Mouse (Mus musculus): ENCODE data around the gene Dnaic2.
A peak's percentile ranks its signal among the peaks of the same experiment; 100 is the strongest.

The Dnaic2 gene

DNA sequence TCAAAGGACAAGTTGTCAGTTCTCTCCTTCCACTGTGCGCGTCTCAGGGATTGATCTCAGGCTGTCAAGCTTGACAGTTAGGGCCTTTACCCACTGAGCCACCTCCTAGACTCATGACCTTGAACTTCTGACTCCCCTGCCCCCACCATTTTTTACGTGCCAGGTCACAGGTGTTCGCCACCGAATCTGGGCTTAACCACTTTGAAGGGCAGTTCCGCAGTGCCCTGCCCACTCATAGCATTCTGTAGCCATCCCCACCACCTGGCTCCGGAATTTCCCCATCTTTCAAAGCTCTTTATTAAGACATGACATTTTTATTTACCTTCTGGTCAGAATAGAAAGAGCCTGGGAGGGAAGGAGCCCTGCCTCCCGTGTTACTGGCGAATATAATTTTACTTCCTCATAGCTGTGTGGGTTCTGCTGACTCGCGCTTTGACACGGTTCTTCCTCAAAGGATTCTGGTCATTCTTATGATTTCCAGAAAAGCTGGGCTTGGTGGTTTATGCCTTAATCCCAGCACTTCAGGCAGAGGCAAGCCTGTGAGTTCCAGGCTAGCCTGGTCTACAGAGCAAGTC lies 20.4 kb downstream of the Dnaic2 start:
- DNase-seq, result no peak

DNA sequence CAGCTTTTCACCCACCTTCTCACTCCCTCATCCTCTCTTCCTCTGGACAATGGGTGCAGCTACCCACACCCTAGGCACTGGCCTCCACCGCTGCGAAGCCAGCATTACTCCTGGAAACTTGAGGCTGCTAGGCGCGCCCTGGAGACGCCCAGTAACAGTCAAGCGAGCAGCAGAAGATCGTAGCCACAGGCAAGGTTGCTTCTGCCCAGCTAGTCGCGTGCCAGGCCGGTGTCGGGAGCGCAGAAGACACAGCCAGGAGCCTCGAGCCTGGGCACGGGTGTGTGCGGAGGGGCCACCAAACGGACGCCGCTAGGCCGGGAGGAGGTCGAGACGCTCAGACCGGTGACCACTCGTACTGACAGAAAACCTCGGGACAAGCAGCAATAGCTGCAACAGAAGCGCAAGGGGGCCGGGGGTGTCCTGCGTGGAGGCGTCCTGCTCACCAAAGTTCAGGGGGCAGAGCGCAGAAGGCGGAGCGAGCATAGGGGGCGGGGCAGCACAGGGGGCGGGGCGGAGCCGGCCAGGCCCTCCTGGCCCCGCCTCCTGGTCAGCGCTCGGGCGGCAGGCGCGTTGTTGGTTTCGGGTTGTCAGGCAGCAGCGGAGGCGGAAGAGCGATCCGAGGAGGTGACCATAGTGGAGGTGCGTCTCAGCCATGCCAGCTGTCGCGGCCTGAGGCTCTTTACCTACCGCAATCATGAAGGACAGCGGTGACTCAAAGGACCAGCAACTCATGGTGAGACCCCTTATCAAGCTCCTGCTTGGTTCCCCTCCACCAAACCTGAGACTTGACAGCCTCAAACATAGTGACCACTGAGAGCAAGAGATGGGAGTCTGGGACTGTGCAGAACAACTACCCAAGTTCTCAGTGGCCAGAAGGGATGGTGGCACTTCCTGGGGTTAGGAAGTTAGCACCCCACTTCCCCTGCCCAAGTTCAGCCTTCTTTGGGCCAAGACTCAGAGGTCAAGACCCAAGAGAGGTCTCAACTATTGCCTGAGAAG lies 37.9 kb downstream of the Dnaic2 start, which contains the start of gene Kif19a:
TSS of gene Kif19a (plus strand) at position 569 of the 999 bp plus-strand sequence.
- no peak for DNase-seq

DNA sequence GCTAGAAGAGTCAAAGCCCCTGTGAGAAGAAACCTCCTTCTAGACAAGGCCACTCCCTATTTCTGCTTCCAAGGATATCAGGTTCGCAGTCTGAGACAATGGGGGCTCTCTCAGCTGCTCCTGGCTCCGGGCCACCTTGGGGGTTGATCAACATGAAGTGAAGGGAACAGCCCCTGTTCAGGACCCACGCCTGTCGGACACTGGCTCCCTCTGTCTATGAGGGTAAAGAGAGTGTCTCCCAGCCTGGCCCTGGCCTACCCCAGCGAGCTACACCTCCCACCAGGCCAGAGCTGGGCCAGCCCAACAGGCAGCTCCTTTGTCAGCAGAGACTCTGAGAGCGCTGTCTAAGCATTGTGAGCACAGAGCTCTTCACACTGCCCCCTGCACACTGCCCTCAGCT lies 42.7 kb downstream of the Dnaic2 start:
- DNase-seq, result no peak

DNA sequence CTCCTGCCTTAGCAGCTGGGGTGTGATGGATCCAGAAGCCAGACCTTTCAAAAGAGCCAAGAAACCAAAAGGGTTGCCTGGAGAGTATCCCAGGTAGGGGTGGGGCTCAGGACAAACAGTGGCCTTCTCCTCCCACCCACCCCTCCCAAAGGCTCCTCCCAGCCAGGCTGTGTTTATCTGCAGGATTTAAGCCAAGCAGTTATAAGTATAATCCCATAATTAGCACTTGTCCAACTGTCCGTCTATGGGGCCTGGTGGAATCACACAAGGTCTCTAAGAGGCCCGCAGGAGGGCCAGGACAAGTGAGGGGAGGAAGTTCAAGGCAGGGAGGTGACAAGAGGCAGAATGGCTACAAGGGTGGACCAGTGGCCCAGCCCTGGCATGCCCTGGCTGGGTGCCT lies 44.7 kb downstream of the Dnaic2 start:
- no peak for DNase-seq

DNA sequence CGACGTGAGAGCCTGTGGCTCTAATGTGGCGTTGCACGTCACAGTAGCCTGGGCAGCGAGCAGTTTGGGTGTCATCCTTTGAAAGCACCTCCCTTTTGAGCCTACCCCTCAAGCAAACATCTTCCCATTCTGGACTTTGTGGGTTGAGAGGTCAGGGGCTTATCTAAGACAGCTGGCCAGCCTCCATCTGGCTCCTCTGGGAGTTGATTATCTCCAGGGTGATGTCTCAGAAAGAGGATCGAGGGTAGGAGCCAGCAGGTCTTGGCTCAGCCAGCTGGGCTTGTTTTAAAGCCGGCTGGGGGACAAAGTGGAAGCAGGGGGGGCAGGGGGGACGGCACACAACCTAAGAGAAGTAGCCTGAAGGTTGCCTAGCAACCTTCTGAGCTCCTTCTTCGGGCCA lies 52.9 kb downstream of the Dnaic2 start:
- no peak for DNase-seq

DNA sequence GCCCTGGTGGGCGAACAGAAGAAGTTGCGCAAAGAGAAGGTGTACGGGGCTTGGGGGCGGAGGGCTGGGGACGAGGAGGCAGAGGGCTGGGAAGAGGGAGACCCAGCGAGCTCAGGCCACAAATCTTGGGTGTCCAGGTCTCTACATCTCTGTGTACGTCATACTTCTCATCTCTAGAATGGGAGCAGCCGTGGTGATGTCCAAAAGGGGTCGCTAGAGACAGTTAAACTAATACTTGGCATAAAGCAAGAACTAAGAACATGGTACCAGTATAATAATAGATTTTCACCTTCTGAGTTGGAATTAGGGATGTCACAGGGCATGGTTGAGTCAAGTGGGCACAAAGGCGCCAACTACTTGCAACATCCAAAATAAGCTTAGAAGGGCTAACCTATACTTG lies 58.7 kb downstream of the Dnaic2 start:
- peak; percentile 50 for DNase-seq

DNA sequence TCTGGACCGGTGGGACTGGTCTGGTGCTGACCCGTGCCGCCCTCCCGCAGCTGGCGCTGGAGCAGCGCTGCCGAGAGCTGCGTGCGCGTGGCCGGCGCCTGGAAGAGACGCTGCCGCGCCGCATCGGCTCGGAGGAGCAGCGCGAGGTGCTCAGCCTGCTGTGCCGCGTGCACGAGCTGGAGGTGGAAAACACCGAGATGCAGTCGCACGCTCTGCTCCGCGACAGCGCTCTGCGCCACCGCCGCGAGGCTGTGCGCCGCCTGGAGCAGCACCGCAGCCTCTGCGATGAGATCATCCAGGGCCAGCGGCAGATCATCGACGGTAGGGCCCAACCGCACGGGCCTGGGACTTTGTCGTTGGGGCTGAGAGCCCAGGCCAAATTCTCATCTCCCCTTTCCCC lies 59.1 kb downstream of the Dnaic2 start:
- no peak for DNase-seq

DNA sequence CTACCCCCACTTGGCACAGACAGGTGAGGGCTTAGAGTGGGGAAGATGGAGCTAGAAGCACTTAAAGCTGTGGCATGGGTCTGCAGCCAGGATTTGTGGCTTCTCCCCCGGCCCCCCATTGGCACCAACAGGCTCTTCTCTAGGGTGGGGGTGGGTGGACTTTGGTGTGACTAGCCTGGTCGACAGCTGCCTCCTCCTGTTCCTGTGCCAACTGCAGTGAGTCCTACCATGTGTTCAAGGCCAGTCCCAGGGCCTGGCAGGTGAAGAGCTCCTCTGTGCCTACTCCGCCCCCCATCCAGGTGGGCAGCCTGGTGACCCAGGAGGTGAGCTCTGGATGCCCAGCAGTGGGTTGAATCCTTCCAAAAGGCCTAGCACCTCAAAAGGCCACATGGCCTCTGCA lies 60.4 kb downstream of the Dnaic2 start:
- DNase-seq, result peak; percentile 47

DNA sequence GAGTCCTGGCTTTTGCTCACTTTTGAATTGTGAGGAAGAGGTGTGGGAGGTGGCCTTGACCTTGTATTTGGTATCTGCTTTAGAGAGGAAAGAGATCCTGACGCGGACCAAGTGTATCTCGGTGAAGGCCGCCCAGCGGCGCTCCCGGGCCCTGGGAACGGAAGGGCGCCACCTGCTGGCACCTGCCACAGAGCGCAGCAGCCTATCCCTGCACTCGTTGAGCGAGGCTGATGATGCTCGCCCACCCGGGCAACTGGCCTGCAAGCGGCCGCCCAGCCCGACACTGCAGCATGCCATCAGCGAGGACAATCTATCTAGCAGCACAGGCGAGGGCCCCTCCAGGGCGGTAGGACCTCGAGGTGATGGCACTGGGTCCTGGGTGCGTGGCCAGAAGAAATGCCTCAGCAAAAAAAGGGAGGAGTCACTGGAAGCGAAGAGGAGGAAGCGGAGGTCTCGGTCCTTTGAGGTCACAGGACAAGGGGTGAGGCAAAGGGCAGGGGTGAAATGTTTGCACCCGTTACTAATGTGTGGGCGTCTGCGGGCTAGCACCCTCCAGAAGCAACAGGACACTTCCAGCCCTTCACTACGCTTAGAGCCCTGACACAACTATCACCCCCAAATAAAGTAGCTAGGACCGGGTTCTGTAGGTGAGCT lies 62.0 kb downstream of the Dnaic2 start:
- DNase-seq, result peak; percentile 86

DNA sequence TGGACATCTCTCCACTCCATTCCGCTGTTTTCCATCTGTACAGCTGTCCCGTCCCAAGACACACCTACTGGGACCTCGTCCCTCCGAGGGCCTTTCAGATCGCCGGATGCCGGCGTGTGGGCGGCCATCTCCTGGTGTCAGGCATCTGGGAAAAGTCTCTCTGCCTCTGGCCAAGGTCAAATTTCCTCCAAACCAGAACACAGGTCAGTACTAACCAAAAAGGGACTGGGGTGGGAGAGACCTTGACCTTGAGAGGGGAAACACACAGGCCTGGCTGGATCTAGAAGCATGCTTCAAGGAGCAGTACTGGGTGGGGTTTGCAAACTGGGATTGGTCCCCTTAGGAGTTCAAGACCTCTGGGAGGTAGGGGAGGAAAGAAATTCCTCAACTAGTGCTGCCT lies 62.5 kb downstream of the Dnaic2 start:
- no peak for DNase-seq

DNA sequence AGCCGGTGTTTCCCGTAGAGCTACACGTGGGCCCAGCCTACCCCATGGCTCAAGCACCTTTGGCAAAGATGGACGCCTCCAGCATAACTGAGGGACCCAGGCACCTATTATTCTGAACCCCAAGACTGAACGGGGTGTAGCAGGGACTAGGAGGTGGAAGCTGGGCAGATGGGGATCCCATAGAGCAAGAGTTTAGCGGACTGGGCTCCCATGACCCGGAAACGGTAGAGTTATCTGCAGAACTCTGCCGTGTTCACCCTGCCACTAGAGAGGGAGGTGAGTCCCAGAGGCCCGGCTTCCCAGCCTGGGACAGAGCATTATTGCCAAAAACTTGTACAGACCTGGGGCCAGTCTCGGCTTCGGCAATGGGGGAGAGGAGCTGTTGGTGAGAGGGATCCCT lies 63.0 kb downstream of the Dnaic2 start:
- peak; percentile 57 for DNase-seq

DNA sequence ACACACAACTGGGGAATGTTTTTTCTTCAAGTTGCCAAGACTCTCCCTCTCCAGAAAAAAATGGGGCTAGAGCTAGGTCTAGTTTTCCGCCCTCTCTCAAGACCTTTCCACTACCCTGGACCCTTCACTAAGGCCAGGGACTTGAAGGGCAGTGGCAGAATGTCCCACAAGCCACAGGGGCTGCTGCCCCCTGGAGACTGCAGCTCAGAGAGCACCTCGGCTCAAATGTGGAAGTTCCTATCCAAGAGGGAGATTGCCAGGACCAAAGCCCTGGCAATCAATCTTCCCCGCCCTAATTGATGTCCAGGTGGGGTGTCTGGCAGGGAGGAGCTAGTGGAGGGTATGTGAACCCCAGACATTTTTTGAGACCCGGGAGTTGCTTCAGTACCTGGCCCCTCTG lies 63.6 kb downstream of the Dnaic2 start:
- DNase-seq, result peak; percentile 55

DNA sequence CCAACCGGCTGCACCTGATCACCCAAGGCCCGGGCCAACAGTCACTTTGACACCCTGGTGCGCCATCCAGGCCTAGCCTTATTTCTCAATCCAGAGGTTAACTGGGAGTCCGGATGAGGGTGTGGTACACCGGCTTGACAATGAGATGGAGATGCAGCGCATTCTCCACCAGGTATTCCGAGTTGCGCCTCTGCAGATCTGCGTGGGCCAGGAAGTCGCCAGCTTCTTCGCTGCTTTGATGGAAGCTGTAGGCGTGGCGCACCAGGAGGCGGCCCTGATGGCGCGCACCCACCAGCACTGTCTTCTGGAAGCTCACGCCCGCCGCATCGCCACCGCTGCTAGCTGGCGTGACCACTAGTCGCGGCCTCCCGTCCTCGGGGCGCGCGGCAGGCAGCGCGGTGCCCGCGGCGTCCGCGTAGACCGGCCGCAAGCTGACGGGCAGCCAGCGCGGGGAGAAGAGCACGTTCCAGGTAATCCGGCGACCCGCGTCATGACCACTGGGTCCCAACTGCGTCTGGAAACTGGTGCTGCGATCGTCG lies 64.2 kb downstream of the Dnaic2 start:
- DNase-seq, result peak; percentile 67

DNA sequence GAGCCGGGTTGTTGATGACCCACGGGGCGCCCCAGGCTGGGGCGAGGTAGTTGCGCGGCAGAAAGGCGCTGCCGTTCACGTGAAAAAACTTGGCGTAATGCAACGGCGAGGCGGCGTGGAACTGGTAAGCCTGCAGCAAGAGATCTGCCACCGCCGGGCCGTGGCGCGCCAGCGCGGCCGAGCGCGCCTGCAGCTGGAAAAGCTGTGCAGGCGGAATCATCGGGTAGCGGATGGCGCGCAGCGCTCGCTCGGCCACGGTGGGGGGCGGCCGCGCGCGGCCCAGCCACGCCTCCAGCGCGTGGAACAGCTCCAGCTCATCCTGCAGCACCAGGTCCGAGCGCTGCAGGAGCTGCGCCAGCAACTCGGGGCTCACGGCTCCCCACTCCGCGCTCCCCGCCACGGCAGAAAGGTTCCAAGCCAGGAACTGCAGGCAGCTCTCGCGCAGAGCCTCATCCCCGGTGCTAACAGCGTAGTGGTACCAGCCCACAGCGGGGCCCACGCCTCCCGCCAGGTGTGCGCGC lies 64.7 kb downstream of the Dnaic2 start:
- DNase-seq, result peak; percentile 79

DNA sequence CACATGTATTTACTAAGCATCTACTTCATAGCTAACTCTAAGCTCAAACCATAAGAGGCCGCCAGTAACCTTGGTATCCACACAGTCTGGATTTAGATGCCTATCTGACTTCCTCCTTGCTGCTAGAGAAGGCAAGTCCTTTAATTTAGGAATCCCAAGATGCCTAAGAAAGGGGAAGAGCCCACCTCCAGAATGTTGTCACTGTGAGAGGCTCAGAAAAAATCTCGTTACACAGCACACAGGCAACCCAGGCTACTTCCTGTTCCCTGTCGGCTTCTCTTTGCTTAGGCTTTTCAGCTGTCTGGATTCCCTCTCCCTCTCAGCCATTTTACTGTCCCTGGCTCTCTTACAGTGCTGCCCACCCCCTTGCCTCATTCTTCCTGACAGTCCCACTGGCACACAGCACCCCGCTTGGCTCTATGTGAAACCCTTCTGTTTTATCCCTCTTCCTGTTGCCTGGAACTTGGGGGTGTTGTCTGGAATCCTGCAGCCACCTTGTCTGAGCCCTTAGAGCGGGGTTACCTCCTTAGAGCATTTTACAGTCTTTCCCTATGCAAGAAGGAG lies 65.8 kb downstream of the Dnaic2 start:
- peak; percentile 57 for DNase-seq

DNA sequence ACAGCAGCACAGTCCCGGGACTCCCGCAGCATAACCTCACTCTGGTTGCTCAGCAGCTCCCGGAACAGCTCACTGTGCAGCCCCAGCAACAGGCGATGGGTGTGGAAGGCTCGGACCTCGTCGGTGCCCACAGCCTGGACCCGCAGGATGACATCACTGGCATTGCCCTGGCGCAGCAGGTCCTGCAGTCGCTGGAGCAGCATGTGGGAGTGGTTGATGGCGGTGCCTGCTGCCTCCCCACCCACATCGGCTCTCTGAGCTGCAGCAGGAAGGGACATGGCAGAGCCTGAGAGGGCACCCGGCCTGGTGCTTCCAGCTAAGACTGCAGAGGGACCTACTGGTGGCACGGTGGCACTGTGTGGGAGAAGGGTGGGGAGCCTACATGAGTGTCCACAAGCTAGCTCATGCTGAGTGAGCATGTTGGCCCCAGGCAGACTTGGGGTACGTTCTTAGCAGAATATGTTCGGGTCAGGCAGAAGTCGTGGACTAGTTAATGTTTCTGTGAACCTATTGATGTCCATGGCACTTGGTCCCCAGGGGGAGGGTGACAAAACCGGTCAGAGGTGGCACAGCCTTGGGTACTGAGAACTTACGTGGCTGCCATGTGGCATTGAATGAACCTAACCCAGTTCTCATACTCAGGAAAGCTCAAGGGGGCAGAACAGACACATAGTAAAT lies 66.8 kb downstream of the Dnaic2 start:
- DNase-seq, result peak; percentile 68

DNA sequence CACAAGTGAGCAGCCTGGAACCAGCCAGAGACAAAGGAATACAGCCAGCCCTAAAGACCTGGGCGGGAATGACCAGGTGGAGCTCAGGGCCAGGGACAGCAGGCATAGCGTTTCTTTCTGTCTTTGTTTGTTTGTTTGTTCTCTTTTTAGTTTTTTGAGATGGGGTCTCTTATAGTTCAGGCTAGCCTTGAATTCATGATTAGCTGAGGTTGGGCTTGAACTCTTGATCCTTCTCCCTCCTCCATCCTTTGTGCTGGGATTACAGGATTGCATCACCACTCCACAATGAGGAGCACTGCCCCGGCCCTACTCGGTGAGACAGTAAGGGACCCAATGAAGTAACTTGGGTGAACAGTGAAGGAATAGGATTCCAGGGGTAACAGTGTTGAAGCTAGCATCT lies 67.5 kb downstream of the Dnaic2 start:
- DNase-seq, result no peak

DNA sequence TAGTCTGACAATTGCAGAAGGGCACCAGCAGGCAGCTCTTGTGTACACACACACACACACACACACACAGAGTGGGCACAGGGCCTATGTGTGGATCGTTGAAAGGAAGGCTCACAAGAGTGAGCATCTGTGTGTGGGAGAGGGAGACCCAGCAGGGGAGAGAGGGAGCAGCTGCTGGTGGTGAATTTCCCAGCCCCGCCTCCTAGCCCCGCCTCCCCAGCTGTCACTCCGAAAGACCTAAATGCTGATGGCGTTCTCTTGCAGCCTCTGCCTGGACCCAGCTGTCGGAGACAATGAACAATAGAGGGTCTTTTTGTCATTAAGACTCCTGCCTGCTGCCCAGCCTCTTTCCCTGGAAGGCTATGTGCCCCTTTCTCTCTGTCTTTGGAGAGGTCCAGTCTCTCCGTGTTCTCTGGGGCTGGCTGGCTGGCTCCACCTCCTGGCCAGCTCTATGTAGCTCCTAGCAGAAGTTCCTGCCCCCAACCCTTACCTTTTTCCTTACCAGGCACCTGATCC lies 68.1 kb downstream of the Dnaic2 start:
- DNase-seq, result peak; percentile 97

DNA sequence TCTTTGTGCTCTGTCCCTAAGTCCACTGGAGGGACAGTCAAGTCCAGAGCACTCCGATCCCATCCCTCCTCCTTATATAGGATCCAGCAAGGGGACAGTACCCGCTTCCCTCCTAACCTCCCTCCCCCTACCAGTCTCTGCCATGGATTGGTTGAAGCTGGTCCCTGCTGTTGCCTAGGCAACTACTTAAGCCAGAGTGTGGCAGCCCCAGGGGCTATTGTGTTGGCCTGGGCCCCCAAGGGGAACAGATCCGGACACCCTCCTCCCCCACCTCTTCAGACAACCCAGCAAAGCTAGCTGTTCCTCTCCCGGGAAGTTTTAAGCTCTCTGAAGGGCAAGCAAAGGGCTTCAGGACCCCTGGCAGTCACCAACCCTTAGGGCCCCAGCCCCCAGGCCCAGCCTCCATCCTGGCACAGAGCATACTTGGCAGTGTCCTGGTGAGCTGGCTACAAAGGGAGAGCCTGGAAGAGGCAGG lies 68.7 kb downstream of the Dnaic2 start, which contains the start of gene Btbd17:
TSS of gene Btbd17 (minus strand) at position 98 of the 475 bp plus-strand sequence.
- peak; percentile 79 for DNase-seq

DNA sequence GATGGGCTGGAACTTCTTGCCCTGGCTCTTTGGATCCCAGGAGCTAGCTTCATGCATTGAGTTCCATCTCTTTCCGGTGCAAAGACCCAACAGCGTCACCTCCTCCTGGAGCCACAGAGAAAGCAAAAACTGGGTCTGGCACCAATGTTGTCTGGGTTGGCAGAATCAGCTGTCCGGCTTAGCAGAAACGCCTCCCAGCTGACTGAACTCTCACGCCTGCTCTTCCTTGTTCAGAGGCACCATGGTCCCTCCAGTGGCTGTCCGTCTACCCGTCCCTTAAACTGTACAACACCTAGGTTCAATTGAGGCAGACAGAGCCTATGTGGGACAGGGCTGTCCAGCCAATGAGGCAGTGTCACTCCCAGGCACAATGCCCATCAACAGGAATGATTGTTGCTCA lies 70.0 kb downstream of the Dnaic2 start:
- peak; percentile 51 for DNase-seq

DNA sequence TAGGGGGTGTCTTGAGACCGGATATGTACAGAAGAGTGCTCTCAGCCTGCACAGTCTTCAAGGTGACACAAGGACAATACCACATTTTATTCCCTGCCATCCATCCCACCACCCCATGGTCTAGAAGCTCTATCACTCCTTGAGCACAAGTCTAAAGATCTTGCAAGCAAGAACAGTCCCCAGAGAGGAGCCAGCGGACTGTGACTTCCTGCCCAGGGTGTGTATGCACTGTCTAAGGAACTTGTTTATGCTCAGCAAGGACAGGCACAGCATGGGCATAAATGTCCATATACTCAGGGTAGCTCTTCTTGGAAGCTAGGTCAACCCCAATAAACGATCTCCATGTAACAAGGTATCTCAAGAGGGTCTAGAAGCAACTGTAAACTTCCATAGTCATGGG lies 70.8 kb downstream of the Dnaic2 start:
- DNase-seq, result no peak

DNA sequence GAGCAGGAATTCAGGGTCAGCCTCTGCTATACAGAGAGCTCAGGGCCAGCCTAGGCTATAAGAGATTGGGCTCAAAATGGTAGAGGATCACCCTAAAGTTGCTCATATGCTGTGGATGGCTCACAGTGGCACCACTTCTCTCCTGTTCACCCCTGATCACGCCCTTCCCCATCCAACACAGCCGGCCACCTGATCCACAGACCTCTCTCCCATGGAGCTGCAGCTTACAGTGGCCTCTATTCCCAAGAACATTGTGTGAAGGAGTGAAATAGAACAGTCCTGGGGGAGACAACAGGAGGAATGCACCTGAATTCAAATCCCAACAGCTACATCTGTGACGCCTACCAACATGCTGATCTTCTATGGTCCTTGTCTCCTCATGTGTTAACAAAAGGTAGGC lies 71.4 kb downstream of the Dnaic2 start, which contains the start of gene Gpr142:
TSS of gene Gpr142 (plus strand) at position 301 of the 400 bp plus-strand sequence.
- peak; percentile 24 for DNase-seq

Measured in cerebellum, adult 9-10 months (tissue).